Mouse (Mus musculus) spleen, adult 2 months (tissue): ENCODE measurements at regions not wholly inside any gene's neighbourhood (a gene's known extent, or its start where the extent isn't known, plus 50 kb on each side); places are given as distances from the start of the nearest gene placed in this dataset.

ENCODE experiments used
- CTCF ChIP-seq: fragments of 200-500 bp; IDR thresholded peaks from 2 replicates; pipeline ENCODE4 v1.5.1; 2011; ENCODE audit warnings: mild to moderate bottlenecking, inconsistent platforms; ENCODE audit not compliant: insufficient read depth, insufficient read length, insufficient replicate concordance; ENCODE audit errors: extremely low read depth
- POLR2A ChIP-seq: fragments of 200-500 bp; IDR thresholded peaks from 2 replicates; pipeline ENCODE4 v1.6.1; 2011; ENCODE audit warnings: low read depth, low read length, inconsistent platforms

- no peak for TF ChIP-seq CTCF
- TF ChIP-seq POLR2A, result no peak
Measured at GRCm38 (mm10) chr1:187507217-187507616, 101.4 kb upstream of the Esrrg start.
